Mouse (Mus musculus) heart, adult 2 months (tissue): ENCODE data around the gene Umod.

ENCODE experiments used
- CTCF ChIP-seq: fragments of 200-600 bp; IDR thresholded peaks from 2 replicates; pipeline ENCODE4 v1.8.1; 2022; ENCODE audit warnings: antibody characterized with exemption, mild to moderate bottlenecking, moderate library complexity
- EP300 ChIP-seq: fragments of 200-500 bp; IDR thresholded peaks from 2 replicates; pipeline ENCODE4 v1.6.1; 2011; ENCODE audit warnings: low read depth, low read length, control low read depth; ENCODE audit not compliant: insufficient read depth
- POLR2A ChIP-seq: fragments of 200-500 bp; IDR thresholded peaks from 2 replicates; pipeline ENCODE4 v1.6.1; 2011; ENCODE audit warnings: mild to moderate bottlenecking, low read depth, low read length, control low read depth; ENCODE audit not compliant: insufficient read depth

DNA sequence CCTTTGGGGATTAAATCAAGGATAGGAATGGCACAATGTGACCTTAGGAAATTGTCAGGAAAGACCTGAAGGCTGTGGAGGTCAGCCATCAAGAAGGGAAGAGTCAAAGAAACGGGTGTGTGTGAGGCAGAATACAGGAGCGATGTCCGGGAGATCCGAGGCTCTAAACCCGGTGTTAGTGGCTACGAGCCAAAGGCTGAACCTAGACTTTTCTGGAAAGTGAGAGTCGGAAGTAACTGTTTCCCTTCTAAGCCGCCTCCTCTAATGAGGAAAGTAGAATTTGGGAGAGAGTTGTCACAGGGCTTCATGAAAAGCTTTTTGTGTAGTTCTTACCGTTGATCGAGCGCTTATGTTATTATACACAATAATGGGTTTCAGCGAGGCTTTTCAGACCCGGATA, 47.4 kb upstream of the Umod start:
- TF ChIP-seq EP300 (no peak), POLR2A (no peak), CTCF (no peak)
